Mouse (Mus musculus) c-Kit-positive CD71-positive TER-119-negative erythroid progenitor cells, embryonic 14.5 days (primary cell): ENCODE data around the gene Flt3l.

Experiments
- DNase-seq: peaks from one replicate; pipeline ENCODE4 v3.0.0-alpha.2; 2013; ENCODE audit warnings: low read depth

Gene Flt3l

GRCm38 (mm10) chr7:45095367-45095766 is 40.9 kb downstream of the Flt3l start:
- DNase-seq: no peak

- no peak for DNase-seq
Observed at GRCm38 (mm10) chr7:45094121-45094520, 42.1 kb downstream of the Flt3l start.

GRCm38 (mm10) chr7:45093516-45093905 is 42.7 kb downstream of the Flt3l start:
- DNase-seq: no peak

GRCm38 (mm10) chr7:45092828-45093515 is 43.3 kb downstream of the Flt3l start:
- no peak for DNase-seq

GRCm38 (mm10) chr7:45092048-45092447 is 44.2 kb downstream of the Flt3l start, which contains the start of gene Rcn3:
Gene Rcn3 (minus strand): TSS chr7:45092221.
- DNase-seq: peak; percentile 65

GRCm38 (mm10) chr7:45091001-45091990 is 44.9 kb downstream of the Flt3l start:
- no peak for DNase-seq

- DNase-seq: no peak
Observed at GRCm38 (mm10) chr7:45090251-45090977, 45.8 kb downstream of the Flt3l start.

GRCm38 (mm10) chr7:45088597-45088996 is 47.6 kb downstream of the Flt3l start:
- DNase-seq: no peak

- no peak for DNase-seq
Observed at GRCm38 (mm10) chr7:45086084-45086483, 50.1 kb downstream of the Flt3l start.

- no peak for DNase-seq
Observed at GRCm38 (mm10) chr7:45083300-45083890, 52.8 kb downstream of the Flt3l start.

GRCm38 (mm10) chr7:45082401-45083299 is 53.6 kb downstream of the Flt3l start:
- DNase-seq: no peak

GRCm38 (mm10) chr7:45081016-45081415 is 55.2 kb downstream of the Flt3l start:
- no peak for DNase-seq

- DNase-seq: peak; percentile 87
Observed at GRCm38 (mm10) chr7:45079856-45080255, 56.4 kb downstream of the Flt3l start.
